Mouse (Mus musculus): ENCODE results near the gene Nup210l. TPM values are rescaled to one million over a fixed set of nuclear protein-coding genes. Genes with fewer than 3 reads are reported as not detected.
A peak's percentile ranks its signal among the peaks of the same experiment; 100 is the strongest.

Nup210l gene
- polyA plus RNA-seq, 1 experiment from 2014 or later: 0.16 TPM

- Histone ChIP-seq H3K9ac (ENCODE audit: low read depth, low read length) (peak overlapping the region; percentile 84), H3K27me3 (replicated peaks; ENCODE audit: control insufficient read depth, insufficient read depth, low read length) (no peaks in the 10 kb centered on the region), H3K4me3 (ENCODE audit: low read length) (peak overlapping the region; percentile 79), H3K4me1 (ENCODE audit: control insufficient read depth, insufficient read depth, low read length) (peaks cover 11% of the 10 kb centered on the region), H3K27ac (ENCODE audit: low read length) (peak overlapping the region; percentile 81), H3K9me3 (ENCODE audit: control insufficient read depth, low read length) (no peaks in the 10 kb centered on the region), H3K36me3 (ENCODE audit: control insufficient read depth, insufficient read depth, low read length) (peaks cover 8% of the 10 kb centered on the region), H3K4me2 (ENCODE audit: low read depth, low read length) (peak overlapping the region; percentile 70)
- under 1% methylated on average over 41 of the region's 41 CpGs for WGBS
- peak; percentile 78 for ATAC-seq
Observed at GRCm38 (mm10) chr3:90254419-90255193, 150.7 kb downstream of the Nup210l start.

- Histone ChIP-seq H3K9me3 (ENCODE audit: control insufficient read depth, low read length) (no peaks in the 10 kb centered on the region), H3K4me2 (ENCODE audit: low read depth, low read length) (peak overlapping the region; percentile 70), H3K27ac (ENCODE audit: low read length) (peak overlapping the region; percentile 81; the same call in 1 of the 2 replicates), H3K4me1 (ENCODE audit: control insufficient read depth, insufficient read depth, low read length) (peaks cover 11% of the 10 kb centered on the region), H3K36me3 (ENCODE audit: control insufficient read depth, insufficient read depth, low read length) (peaks cover 13% of the 10 kb centered on the region), H3K4me3 (ENCODE audit: low read length) (peak overlapping the region; percentile 79), H3K9ac (ENCODE audit: low read depth, low read length) (peak overlapping the region; percentile 84), H3K27me3 (replicated peaks; ENCODE audit: control insufficient read depth, insufficient read depth, low read length) (no peaks in the 10 kb centered on the region)
- WGBS: 15% methylated on average over 2 of the region's 2 CpGs
- ATAC-seq: no peak
Observed at GRCm38 (mm10) chr3:90255194-90255565, 151.2 kb downstream of the Nup210l start.

GRCm38 (mm10) chr3:90255784-90256353 is 151.9 kb downstream of the Nup210l start:
- H3K9me3 ChIP-seq (ENCODE audit: control insufficient read depth, low read length): no peaks in the 10 kb centered on the region
- no peak for ATAC-seq
- H3K9ac ChIP-seq (ENCODE audit: low read depth, low read length): no peak overlapping the region
- H3K4me2 ChIP-seq (ENCODE audit: low read depth, low read length): no peak overlapping the region
- H3K4me1 ChIP-seq (ENCODE audit: control insufficient read depth, insufficient read depth, low read length): peaks cover 11% of the 10 kb centered on the region
- H3K36me3 ChIP-seq (ENCODE audit: control insufficient read depth, insufficient read depth, low read length): peaks cover 20% of the 10 kb centered on the region
- H3K27ac ChIP-seq (ENCODE audit: low read length): no peak overlapping the region
- no peaks in the 10 kb centered on the region for H3K27me3 ChIP-seq (replicated peaks; ENCODE audit: control insufficient read depth, insufficient read depth, low read length)
- WGBS: 93% methylated on average over 14 of the region's 14 CpGs
- no peak overlapping the region for H3K4me3 ChIP-seq (ENCODE audit: low read length)

- no peak for ATAC-seq
- H3K36me3 ChIP-seq (ENCODE audit: control insufficient read depth, insufficient read depth, low read length): peaks cover 14% of the 10 kb centered on the region
- no peaks in the 10 kb centered on the region for H3K9me3 ChIP-seq (ENCODE audit: control insufficient read depth, low read length)
- H3K27me3 ChIP-seq (replicated peaks; ENCODE audit: control insufficient read depth, insufficient read depth, low read length): no peaks in the 10 kb centered on the region
- peaks cover 11% of the 10 kb centered on the region for H3K4me1 ChIP-seq (ENCODE audit: control insufficient read depth, insufficient read depth, low read length)
- no peak overlapping the region for H3K9ac ChIP-seq (ENCODE audit: low read depth, low read length)
- H3K27ac ChIP-seq (ENCODE audit: low read length): no peak overlapping the region
- 88% methylated on average over 19 of the region's 19 CpGs for WGBS
- H3K4me3 ChIP-seq (ENCODE audit: low read length): no peak overlapping the region
- no peak overlapping the region for H3K4me2 ChIP-seq (ENCODE audit: low read depth, low read length)
Observed at GRCm38 (mm10) chr3:90256731-90257530, 153.0 kb downstream of the Nup210l start.

- ATAC-seq: no peak
- Histone ChIP-seq H3K36me3 (ENCODE audit: control insufficient read depth, insufficient read depth, low read length) (peaks cover 22% of the 10 kb centered on the region), H3K4me2 (ENCODE audit: low read depth, low read length) (no peak overlapping the region), H3K9ac (ENCODE audit: low read depth, low read length) (no peak overlapping the region), H3K4me3 (ENCODE audit: low read length) (no peak overlapping the region), H3K9me3 (ENCODE audit: control insufficient read depth, low read length) (no peaks in the 10 kb centered on the region), H3K4me1 (ENCODE audit: control insufficient read depth, insufficient read depth, low read length) (peaks cover 11% of the 10 kb centered on the region), H3K27ac (ENCODE audit: low read length) (no peak overlapping the region), H3K27me3 (replicated peaks; ENCODE audit: control insufficient read depth, insufficient read depth, low read length) (no peaks in the 10 kb centered on the region)
- 82% methylated on average over 4 of the region's 4 CpGs for WGBS
Observed at GRCm38 (mm10) chr3:90258521-90258920, 154.6 kb downstream of the Nup210l start.

MicroRNAs encoded within 50 kb of the gene (microRNA counts, 519-probe panel; counts per million panel counts)
- 2,980 counts per million, percentile 75 among the panel's probes with 10 or more counts for microRNA mmu-miR-190b

Small RNAs within 50 kb of the gene (microRNA-seq; reads per million reads assigned to microRNA genes)
- gene Mir190b: 18.9 reads per million, percentile 29 among the genes with 10 or more reads in this experiment

Other genes with a start within 250 kb of the Nup210l start
- 3.0 and 3.4 TPM in 2 replicates for gene Il6ra, start 190.9 kb upstream of the Nup210l start, polyA plus RNA-seq (2015; fragmentation: Nextera tagmentation; extraction: Ambion mirVana)
- 6.2 and 6.9 TPM in 2 replicates for gene Atp8b2, start 140.6 kb upstream of the Nup210l start, polyA plus RNA-seq (2015; fragmentation: Nextera tagmentation; extraction: Ambion mirVana)
- 124 and 135 TPM in 2 replicates for gene Hax1, start 105.4 kb upstream of the Nup210l start, polyA plus RNA-seq (2015; fragmentation: Nextera tagmentation; extraction: Ambion mirVana)
- 194 and 199 TPM in 2 replicates for gene 4933434E20Rik, start 52.5 kb upstream of the Nup210l start, polyA plus RNA-seq (2015; fragmentation: Nextera tagmentation; extraction: Ambion mirVana)
- 122 and 146 TPM in 2 replicates for gene Ubap2l, start 51.5 kb upstream of the Nup210l start, polyA plus RNA-seq (2015; fragmentation: Nextera tagmentation; extraction: Ambion mirVana)
- 532 and 565 TPM in 2 replicates for gene Tpm3, start 31.5 kb upstream of the Nup210l start, polyA plus RNA-seq (2015; fragmentation: Nextera tagmentation; extraction: Ambion mirVana)
- 1,326 and 1,461 TPM in 2 replicates for gene Rps27, start 109.5 kb downstream of the Nup210l start, polyA plus RNA-seq (2015; fragmentation: Nextera tagmentation; extraction: Ambion mirVana)
- 18.6 and 22.0 TPM in 2 replicates for gene Rab13, start 109.6 kb downstream of the Nup210l start, polyA plus RNA-seq (2015; fragmentation: Nextera tagmentation; extraction: Ambion mirVana)
- gene Jtb, start 127.5 kb downstream of the Nup210l start, polyA plus RNA-seq (2015; fragmentation: Nextera tagmentation; extraction: Ambion mirVana): 110 and 114 TPM in 2 replicates
- gene Creb3l4, start 139.4 kb downstream of the Nup210l start, polyA plus RNA-seq (2015; fragmentation: Nextera tagmentation; extraction: Ambion mirVana): 16.0 and 18.9 TPM in 2 replicates
- 94.5 and 127 TPM in 2 replicates for gene Slc39a1, start 144.0 kb downstream of the Nup210l start, polyA plus RNA-seq (2015; fragmentation: Nextera tagmentation; extraction: Ambion mirVana)
- 19.1 and 20.1 TPM in 2 replicates for gene Crtc2, start 150.0 kb downstream of the Nup210l start, polyA plus RNA-seq (2015; fragmentation: Nextera tagmentation; extraction: Ambion mirVana)
- gene Dennd4b, start 161.1 kb downstream of the Nup210l start, polyA plus RNA-seq (2015; fragmentation: Nextera tagmentation; extraction: Ambion mirVana): 2.3 and 2.4 TPM in 2 replicates
- gene Gatad2b, start 189.0 kb downstream of the Nup210l start, polyA plus RNA-seq (2015; fragmentation: Nextera tagmentation; extraction: Ambion mirVana): 6.4 and 8.9 TPM in 2 replicates

Data from intestine, embryonic 16.5 days (tissue).